Mouse (Mus musculus) liver (tissue): ENCODE measurements at regions not wholly inside any gene's neighbourhood (a gene's known extent, or its start where the extent isn't known, plus 50 kb on each side); places are given as distances from the start of the nearest gene placed in this dataset.
A peak's percentile ranks its signal among the peaks of the same experiment; 100 is the strongest.
"Not testable (repeated sequence)": the region's sequence is repeated elsewhere in the genome, so short reads cannot be mapped to it uniquely, and the experiment has no call there.

ENCODE experiments used
- DNase-seq: peaks from one replicate; pipeline ENCODE4 v3.0.0-alpha.2; 2020; ENCODE audit warnings: mixed read lengths

- DNase-seq: not testable (repeated sequence)
These were observed 96.7 kb downstream of the Zfp369 start for GRCm38 (mm10) chr13:65375273-65375672.

DNA sequence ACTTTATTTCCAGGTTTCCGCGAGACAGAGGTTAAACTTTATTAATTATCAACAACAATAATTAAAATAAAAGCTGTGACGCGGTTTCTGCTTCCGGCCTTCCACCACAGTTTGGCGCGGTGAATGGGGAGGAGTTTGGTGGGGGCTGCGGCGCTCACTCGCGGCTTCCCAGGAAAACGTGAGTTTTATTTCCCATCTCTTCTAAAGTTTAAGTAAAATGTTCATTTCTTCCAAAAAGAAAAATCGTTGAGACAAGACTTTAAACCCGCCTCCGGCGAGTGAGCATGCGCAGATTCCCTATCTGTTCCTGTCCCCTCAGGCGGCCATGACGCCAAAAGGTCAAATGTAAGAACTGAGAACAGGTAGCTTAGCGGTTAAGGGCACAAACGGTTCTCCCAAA lies 100.8 kb downstream of the Zfp369 start:
- DNase-seq: not testable (repeated sequence)

DNA sequence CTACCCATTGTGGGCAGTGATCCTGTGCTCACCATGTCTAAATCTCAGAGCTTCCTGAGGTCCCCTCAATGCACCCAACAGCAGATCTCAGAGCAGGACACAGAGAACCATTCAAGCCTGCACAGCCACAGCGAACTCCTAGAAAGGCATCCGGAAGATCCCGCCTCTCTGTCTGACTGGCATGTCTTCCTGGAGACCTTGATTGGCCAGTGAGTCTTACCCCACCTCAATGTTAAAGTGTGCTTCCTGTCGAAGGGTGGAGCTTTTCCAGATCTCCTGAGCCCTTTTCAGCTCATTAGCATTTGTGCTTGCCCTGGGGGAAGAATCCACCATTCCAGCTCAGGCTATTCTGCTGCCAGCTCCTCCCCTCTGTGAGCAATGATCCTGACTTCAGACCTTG lies 97.5 kb upstream of the Gm10139 start:
- not testable (repeated sequence) for DNase-seq

DNA sequence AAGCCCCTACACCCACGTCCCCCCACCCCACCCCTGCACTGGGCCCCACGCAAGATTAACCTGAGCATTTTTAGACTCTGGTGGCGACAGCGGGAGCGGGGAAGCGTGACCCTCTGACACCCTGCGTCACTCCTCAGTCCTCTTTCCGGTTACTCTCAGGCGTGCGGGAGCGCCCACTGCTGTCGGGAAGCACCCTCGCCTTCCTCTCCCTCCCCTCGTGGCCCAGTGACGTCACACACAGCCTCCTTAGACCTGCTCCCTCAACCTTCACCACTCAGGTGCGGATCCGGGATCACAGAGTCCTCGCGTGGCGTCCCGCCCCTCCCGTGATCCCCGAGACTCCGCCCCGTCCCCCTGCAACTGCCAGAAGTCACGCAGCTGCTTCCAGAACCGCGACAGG lies 92.3 kb upstream of the Gm10139 start:
- peak; percentile 5 for DNase-seq
